Mouse (Mus musculus) embryonic fibroblast, embryonic 13.5 days (primary cell): ENCODE data around the gene Lsamp. TPM values are rescaled to one million over a fixed set of nuclear protein-coding genes. Genes with fewer than 3 reads are reported as not detected.

ENCODE experiments used
- H3K27ac ChIP-seq: 2 replicates; pipeline ENCODE4 v1.5.1; 2012; ENCODE audit warnings: low read length, control low read depth, inconsistent platforms; ENCODE audit not compliant: insufficient read depth
- H3K4me1 ChIP-seq: 2 replicates; pipeline ENCODE4 v1.6.1; 2011; ENCODE audit warnings: low read length; ENCODE audit not compliant: control insufficient read depth, insufficient read depth
- H3K4me3 ChIP-seq: 2 replicates; pipeline ENCODE4 v1.5.1; 2011; ENCODE audit warnings: mild to moderate bottlenecking, control low read depth, low read length; ENCODE audit not compliant: insufficient read depth
- CTCF ChIP-seq: IDR thresholded peaks from 2 replicates; pipeline ENCODE4 v1.5.1; 2011; ENCODE audit warnings: mild to moderate bottlenecking, control low read depth, low read length, moderate library complexity, borderline replicate concordance; ENCODE audit not compliant: insufficient read depth
- POLR2A ChIP-seq: IDR thresholded peaks from 2 replicates; pipeline ENCODE4 v1.6.1; 2011; ENCODE audit warnings: low read depth, mild to moderate bottlenecking, control low read depth, low read length, moderate library complexity
- polyA plus RNA-seq: library from polyadenylated mRNA; stranded (reverse); fragments of >200 nt; gene quantifications from 2 replicates; pipeline ENCODE4 v1.2.4, GENCODE M21; 2011; ENCODE audit warnings: low read depth; ENCODE audit not compliant: missing spikeins, insufficient read length

Lsamp gene
- polyA plus RNA-seq, 1 experiment = 0.40 TPM

- TF ChIP-seq CTCF (no peak), POLR2A (no peak)
- H3K4me3 ChIP-seq = no peak overlapping the region
- H3K27ac ChIP-seq = no peak overlapping the region
- no peaks in the 10 kb centered on the region for H3K4me1 ChIP-seq
Observed at GRCm38 (mm10) chr16:40627159-40627558, 643.0 kb downstream of the Lsamp start.

- Histone ChIP-seq H3K4me3 (no peak overlapping the region), H3K27ac (no peak overlapping the region), H3K4me1 (no peaks in the 10 kb centered on the region)
- TF ChIP-seq CTCF (no peak), POLR2A (no peak)
Observed at GRCm38 (mm10) chr16:40639621-40640371, 655.6 kb downstream of the Lsamp start.

GRCm38 (mm10) chr16:40652800-40653199, 668.6 kb downstream of the Lsamp start:
- no peak for TF ChIP-seq POLR2A
- no peak for TF ChIP-seq CTCF

GRCm38 (mm10) chr16:40653508-40653907, 669.3 kb downstream of the Lsamp start:
- Histone ChIP-seq H3K4me1 (peaks cover 6% of the 10 kb centered on the region; the same call in 1 of the 2 replicates), H3K4me3 (no peak overlapping the region), H3K27ac (no peak overlapping the region)
- TF ChIP-seq CTCF (no peak), POLR2A (no peak)

More at GRCm38 (mm10) chr16:40652800-40653199, 668.6 kb downstream of the Lsamp start:
- Histone ChIP-seq H3K4me1 (peaks cover 6% of the 10 kb centered on the region; the same call in 1 of the 2 replicates), H3K4me3 (no peak overlapping the region), H3K27ac (no peak overlapping the region)

- Histone ChIP-seq H3K4me3 (no peak overlapping the region), H3K27ac (no peak overlapping the region), H3K4me1 (peaks cover 6% of the 10 kb centered on the region; the same call in 1 of the 2 replicates)
- TF ChIP-seq CTCF (no peak), POLR2A (no peak)
Observed at GRCm38 (mm10) chr16:40656347-40656746, 672.2 kb downstream of the Lsamp start.

- Histone ChIP-seq H3K4me1 (peaks cover 6% of the 10 kb centered on the region; the same call in 1 of the 2 replicates), H3K27ac (no peak overlapping the region), H3K4me3 (no peak overlapping the region)
- TF ChIP-seq POLR2A = no peak
- TF ChIP-seq CTCF = no peak
Observed at GRCm38 (mm10) chr16:40656871-40657270, 672.7 kb downstream of the Lsamp start.

- no peak for TF ChIP-seq POLR2A
- no peak overlapping the region for H3K27ac ChIP-seq
- no peaks in the 10 kb centered on the region for H3K4me1 ChIP-seq
- no peak overlapping the region for H3K4me3 ChIP-seq
Observed at GRCm38 (mm10) chr16:40685531-40685930, 701.4 kb downstream of the Lsamp start.

GRCm38 (mm10) chr16:40692292-40692691, 708.1 kb downstream of the Lsamp start:
- TF ChIP-seq POLR2A = no peak
- TF ChIP-seq CTCF = no peak
- H3K27ac ChIP-seq = no peak overlapping the region
- H3K4me1 ChIP-seq = no peaks in the 10 kb centered on the region
- no peak overlapping the region for H3K4me3 ChIP-seq

- Histone ChIP-seq H3K27ac (no peak overlapping the region), H3K4me3 (no peak overlapping the region), H3K4me1 (no peaks in the 10 kb centered on the region)
- TF ChIP-seq CTCF (no peak), POLR2A (no peak)
Observed at GRCm38 (mm10) chr16:40697253-40697652, 713.1 kb downstream of the Lsamp start.

- no peak overlapping the region for H3K4me3 ChIP-seq
- TF ChIP-seq CTCF (no peak), POLR2A (no peak)
- no peaks in the 10 kb centered on the region for H3K4me1 ChIP-seq
- H3K27ac ChIP-seq = no peak overlapping the region
Observed at GRCm38 (mm10) chr16:40708558-40708957, 724.4 kb downstream of the Lsamp start.
